Mouse (Mus musculus) forebrain, embryonic 11.5 days (tissue): Measurements from ENCODE around the gene Sox15. TPM values are rescaled to one million over a fixed set of nuclear protein-coding genes. Genes with fewer than 3 reads are reported as not detected.

Experiments used
- ATAC-seq: fragments of 200-750 bp; cut with Nextera tagmentation; replicated peaks from 2 replicates; pipeline ENCODE4 v1.8.0; 2017; ENCODE audit warnings: moderate TSS enrichment; ENCODE audit not compliant: low FRiP score
- DNase-seq: peaks from one replicate; pipeline ENCODE4 v3.0.0-alpha.2; 2017; ENCODE audit warnings: low spot score
- H3K27ac ChIP-seq: fragments of 300-500 bp; sonication (generic); 2 replicates; pipeline ENCODE4 v1.5.1; 2014; ENCODE audit warnings: low read depth, low read length
- H3K27me3 ChIP-seq: fragments of 300-500 bp; sonication (generic); 2 replicates; pipeline ENCODE4 v1.6.1; 2014; ENCODE audit warnings: mild to moderate bottlenecking, low read length, mixed read lengths; ENCODE audit not compliant: control insufficient read depth, insufficient read depth
- H3K36me3 ChIP-seq: fragments of 300-500 bp; sonication (generic); 2 replicates; pipeline ENCODE4 v1.6.1; 2014; ENCODE audit warnings: mild to moderate bottlenecking, low read length, moderate library complexity, mixed read lengths; ENCODE audit not compliant: control insufficient read depth, insufficient read depth
- H3K4me1 ChIP-seq: fragments of 300-500 bp; sonication (generic); replicated peaks from 2 replicates; pipeline ENCODE4 v1.6.1; 2014; ENCODE audit warnings: low read length, mixed read lengths; ENCODE audit not compliant: control insufficient read depth, insufficient read depth
- H3K4me2 ChIP-seq: fragments of 300-500 bp; sonication (generic); 2 replicates; pipeline ENCODE4 v1.6.1; 2014; ENCODE audit warnings: low read depth, mild to moderate bottlenecking, low read length, moderate library complexity, mixed read lengths; ENCODE audit not compliant: severe bottlenecking
- H3K4me3 ChIP-seq: fragments of 300-500 bp; sonication (generic); 2 replicates; pipeline ENCODE4 v1.5.1; 2014; ENCODE audit warnings: low read depth, low read length
- H3K9ac ChIP-seq: fragments of 300-500 bp; sonication (generic); 2 replicates; pipeline ENCODE4 v1.6.1; 2014; ENCODE audit warnings: low read length
- H3K9me3 ChIP-seq: fragments of 300-500 bp; sonication (generic); 2 replicates; pipeline ENCODE4 v1.6.1; 2016; ENCODE audit warnings: low read length, mixed read lengths; ENCODE audit not compliant: control insufficient read depth
- WGBS: fragments of 180-500 bp; shearing (Covaris S2); extraction: QIAGEN DNeasy Blood & Tissue Kit; methylation state at CpG from one replicate; pipeline ENCODE4 v1.1.7; 2014; 5-methylcytosine and 5-hydroxymethylcytosine counted together
- polyA plus RNA-seq: library from polyadenylated mRNA; unstranded; fragments of >200 nt; fragmentation: Nextera tagmentation; extraction: Ambion mirVana; gene quantifications from 2 replicates; pipeline ENCODE4 v1.2.1, GENCODE M21; 2014

Gene Sox15
- polyA plus RNA-seq, 1 experiment from 2014 or later = not detected

GRCm38 (mm10) chr11:69664841-69665240, 9.7 kb downstream of the Sox15 start:
- no peak overlapping the region for H3K4me2 ChIP-seq
- no peak for ATAC-seq

GRCm38 (mm10) chr11:69665457-69665960, 10.4 kb downstream of the Sox15 start:
- ATAC-seq = no peak
- Histone ChIP-seq H3K4me2 (no peak overlapping the region), H3K27me3 (no peaks in the 10 kb centered on the region), H3K36me3 (peaks cover 40% of the 10 kb centered on the region), H3K4me3 (no peak overlapping the region), H3K4me1 (peaks cover 17% of the 10 kb centered on the region; the same call in 1 of the 2 replicates), H3K9me3 (no peaks in the 10 kb centered on the region), H3K9ac (no peak overlapping the region), H3K27ac (no peak overlapping the region)
- WGBS = 80% methylated on average over 9 of the region's 9 CpGs
- no peak for DNase-seq

More at GRCm38 (mm10) chr11:69664841-69665240, 9.7 kb downstream of the Sox15 start:
- H3K27me3 ChIP-seq = no peaks in the 10 kb centered on the region
- no peak overlapping the region for H3K9ac ChIP-seq
- no peak for DNase-seq
- no peaks in the 10 kb centered on the region for H3K9me3 ChIP-seq
- WGBS = 94% methylated on average over 7 of the region's 7 CpGs
- H3K4me3 ChIP-seq = no peak overlapping the region
- H3K36me3 ChIP-seq = peaks cover 35% of the 10 kb centered on the region
- H3K4me1 ChIP-seq = peaks cover 11% of the 10 kb centered on the region; the same call in 1 of the 2 replicates
- H3K27ac ChIP-seq = no peak overlapping the region

- H3K4me1 ChIP-seq = peaks cover 17% of the 10 kb centered on the region; the same call in 1 of the 2 replicates
Observed at GRCm38 (mm10) chr11:69665961-69666664, 11.0 kb downstream of the Sox15 start, which contains the start of gene Cd68. Gene Cd68 (minus strand): TSS chr11:69666153.

DNA sequence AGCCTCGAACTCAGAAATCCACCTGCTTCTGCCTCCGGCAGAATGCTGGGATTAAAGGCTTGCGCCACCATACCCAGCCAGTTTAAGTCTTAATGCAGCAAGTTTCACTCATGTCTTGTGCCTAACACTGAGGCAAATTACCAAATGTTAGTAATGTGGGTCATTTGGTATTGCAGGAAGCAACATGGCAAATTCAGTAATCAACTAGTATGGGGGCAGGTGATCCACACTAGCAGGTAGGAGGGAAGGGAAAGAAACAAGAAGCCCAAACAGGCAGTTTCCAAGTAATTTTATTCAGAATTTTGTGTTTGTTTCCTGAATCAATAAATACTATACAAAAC, 11.5 kb downstream of the Sox15 start:
- Histone ChIP-seq H3K4me3 (no peak overlapping the region), H3K9me3 (no peaks in the 10 kb centered on the region), H3K9ac (no peak overlapping the region), H3K36me3 (peaks cover 40% of the 10 kb centered on the region), H3K27me3 (no peaks in the 10 kb centered on the region), H3K27ac (no peak overlapping the region), H3K4me2 (no peak overlapping the region), H3K4me1 (peaks cover 13% of the 10 kb centered on the region; the same call in 1 of the 2 replicates)
- no peak for ATAC-seq
- no peak for DNase-seq
- WGBS = 83% methylated on average over 3 of the region's 3 CpGs

More at GRCm38 (mm10) chr11:69665961-69666664, 11.0 kb downstream of the Sox15 start, which contains the start of gene Cd68:
- WGBS = 35% methylated on average over 7 of the region's 7 CpGs
- Histone ChIP-seq H3K9me3 (no peaks in the 10 kb centered on the region), H3K9ac (no peak within 1 kb of the TSS), H3K27me3 (no peaks in the 10 kb centered on the region), H3K36me3 (peaks cover 40% of the 10 kb centered on the region), H3K27ac (no peak within 1 kb of the TSS), H3K4me3 (no peak within 1 kb of the TSS), H3K4me2 (peak within 1 kb of the TSS; percentile 12; the same call in 1 of the 2 replicates)
- DNase-seq (no peak), ATAC-seq (no peak)

GRCm38 (mm10) chr11:69670786-69671725, 15.9 kb downstream of the Sox15 start:
- WGBS = under 1% methylated on average over 61 of the region's 61 CpGs
- peak overlapping the region; percentile 97 for H3K4me2 ChIP-seq
- no peaks in the 10 kb centered on the region for H3K27me3 ChIP-seq
- H3K9ac ChIP-seq = peak overlapping the region; percentile 100
- H3K9me3 ChIP-seq = no peaks in the 10 kb centered on the region
- DNase-seq (peak; percentile 98), ATAC-seq (peak; percentile 73)
- H3K36me3 ChIP-seq = peaks cover 33% of the 10 kb centered on the region
- H3K27ac ChIP-seq = peak overlapping the region; percentile 94
- H3K4me1 ChIP-seq = peaks cover 11% of the 10 kb centered on the region; the same call in 1 of the 2 replicates
- peak overlapping the region; percentile 100 for H3K4me3 ChIP-seq

- peaks cover 27% of the 10 kb centered on the region for H3K36me3 ChIP-seq
- peak overlapping the region; percentile 100 for H3K4me3 ChIP-seq
- H3K9ac ChIP-seq = peak overlapping the region; percentile 100
- H3K27ac ChIP-seq = peak overlapping the region; percentile 94
- peaks cover 11% of the 10 kb centered on the region; the same call in 1 of the 2 replicates for H3K4me1 ChIP-seq
- DNase-seq (no peak), ATAC-seq (peak; percentile 5; the same call in 1 of the 2 replicates)
- WGBS = under 1% methylated on average over 43 of the region's 43 CpGs
- no peaks in the 10 kb centered on the region for H3K27me3 ChIP-seq
- H3K4me2 ChIP-seq = peak overlapping the region; percentile 97
- no peaks in the 10 kb centered on the region for H3K9me3 ChIP-seq
Observed at GRCm38 (mm10) chr11:69671726-69672124, 16.6 kb downstream of the Sox15 start.

- peaks cover 27% of the 10 kb centered on the region for H3K36me3 ChIP-seq
- peak within 1 kb of the TSS; percentile 97 for H3K4me2 ChIP-seq
- DNase-seq = peak; percentile 99
- H3K4me1 ChIP-seq = peaks cover 11% of the 10 kb centered on the region; the same call in 1 of the 2 replicates
- no peaks in the 10 kb centered on the region for H3K27me3 ChIP-seq
- H3K27ac ChIP-seq = peak within 1 kb of the TSS; percentile 94
- H3K4me3 ChIP-seq = peak within 1 kb of the TSS; percentile 100
- 0% methylated on average over 36 of the region's 36 CpGs for WGBS
- peak; percentile 97 for ATAC-seq
- peak within 1 kb of the TSS; percentile 100 for H3K9ac ChIP-seq
- H3K9me3 ChIP-seq = no peaks in the 10 kb centered on the region
Observed at GRCm38 (mm10) chr11:69672211-69672706, 17.1 kb downstream of the Sox15 start, which contains the start of gene Eif4a1. Gene Eif4a1 (minus strand): TSS chr11:69672423.

DNA sequence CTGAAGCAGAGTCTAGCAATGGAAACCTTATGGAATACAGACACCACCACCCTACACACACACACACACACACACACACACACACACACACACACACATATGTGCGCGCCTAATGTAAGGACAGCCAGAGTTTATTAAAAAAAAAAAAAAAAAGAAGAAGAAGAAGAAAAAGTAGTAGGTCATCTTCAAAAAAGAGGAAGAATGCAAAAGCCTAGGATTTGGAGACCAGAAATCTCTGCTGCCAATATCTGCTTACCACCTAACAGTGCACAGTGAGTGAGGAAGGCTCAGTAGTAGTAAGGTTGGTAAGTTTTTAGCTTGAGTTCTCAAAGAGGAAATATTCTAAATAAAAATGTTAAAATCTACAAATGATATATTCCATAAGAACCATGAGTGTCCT, 24.0 kb downstream of the Sox15 start:
- H3K27ac ChIP-seq = no peak overlapping the region
- H3K9me3 ChIP-seq = no peaks in the 10 kb centered on the region
- WGBS = 100% methylated on average over 2 of the region's 2 CpGs
- no peak overlapping the region for H3K4me2 ChIP-seq
- DNase-seq (no peak), ATAC-seq (no peak)
- no peaks in the 10 kb centered on the region for H3K27me3 ChIP-seq
- peaks cover 5% of the 10 kb centered on the region for H3K36me3 ChIP-seq
- peaks cover 10% of the 10 kb centered on the region; the same call in 1 of the 2 replicates for H3K4me1 ChIP-seq
- no peak overlapping the region for H3K9ac ChIP-seq
- no peak overlapping the region for H3K4me3 ChIP-seq
